Mouse (Mus musculus) urinary bladder, postnatal 25 days (tissue): ENCODE measurements around the gene Pced1b.
"Not testable (repeated sequence)": the region's sequence is repeated elsewhere in the genome, so short reads cannot be mapped to it uniquely, and the experiment has no call there.

ENCODE experiments used
- DNase-seq: peaks from one replicate; pipeline ENCODE4 v3.0.0; 2022; ENCODE audit warnings: low spot score

Pced1b gene

DNA sequence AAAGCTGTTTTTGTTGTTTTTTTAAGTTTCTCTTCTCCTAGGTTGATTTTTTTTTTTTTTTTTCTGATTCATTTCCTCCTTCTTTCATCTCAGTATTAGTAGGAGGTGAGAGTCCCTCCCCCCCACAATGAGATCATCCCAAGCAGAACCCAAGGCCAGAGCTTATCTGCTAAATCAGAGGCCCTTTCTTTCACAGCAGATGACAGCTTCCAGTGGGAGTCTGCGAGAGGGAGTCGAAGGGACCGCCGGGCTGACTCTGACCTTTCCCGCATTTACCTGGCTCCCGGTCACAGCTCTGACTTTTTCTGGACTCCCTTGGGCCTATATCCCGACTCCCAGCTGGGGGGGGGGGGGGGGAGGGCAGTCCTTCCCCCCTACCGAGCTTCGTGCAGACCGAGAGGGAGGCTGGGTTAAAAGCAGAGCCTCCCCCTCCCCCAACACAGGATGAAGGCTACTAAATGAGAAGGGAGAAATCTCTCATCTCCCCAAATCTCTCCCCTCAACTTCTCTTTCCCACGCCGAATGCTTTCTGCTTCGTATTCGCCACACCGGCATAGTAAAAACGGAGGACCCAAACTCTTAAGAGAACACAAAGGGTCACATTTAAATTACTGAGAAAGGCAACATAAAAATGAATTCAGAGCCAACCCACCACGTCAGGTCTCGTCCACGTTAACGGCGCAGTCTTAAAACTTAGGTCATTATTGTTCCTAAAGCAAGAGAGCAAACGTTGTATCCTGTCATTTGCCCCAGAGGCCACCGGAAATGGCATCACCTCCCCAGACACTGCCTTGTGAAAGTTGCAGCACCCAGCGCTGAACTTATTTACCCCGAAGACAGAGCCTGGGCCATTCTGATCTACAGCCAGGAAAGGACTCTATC lies 126.5 kb downstream of the Pced1b start:
- no peak for DNase-seq

DNA sequence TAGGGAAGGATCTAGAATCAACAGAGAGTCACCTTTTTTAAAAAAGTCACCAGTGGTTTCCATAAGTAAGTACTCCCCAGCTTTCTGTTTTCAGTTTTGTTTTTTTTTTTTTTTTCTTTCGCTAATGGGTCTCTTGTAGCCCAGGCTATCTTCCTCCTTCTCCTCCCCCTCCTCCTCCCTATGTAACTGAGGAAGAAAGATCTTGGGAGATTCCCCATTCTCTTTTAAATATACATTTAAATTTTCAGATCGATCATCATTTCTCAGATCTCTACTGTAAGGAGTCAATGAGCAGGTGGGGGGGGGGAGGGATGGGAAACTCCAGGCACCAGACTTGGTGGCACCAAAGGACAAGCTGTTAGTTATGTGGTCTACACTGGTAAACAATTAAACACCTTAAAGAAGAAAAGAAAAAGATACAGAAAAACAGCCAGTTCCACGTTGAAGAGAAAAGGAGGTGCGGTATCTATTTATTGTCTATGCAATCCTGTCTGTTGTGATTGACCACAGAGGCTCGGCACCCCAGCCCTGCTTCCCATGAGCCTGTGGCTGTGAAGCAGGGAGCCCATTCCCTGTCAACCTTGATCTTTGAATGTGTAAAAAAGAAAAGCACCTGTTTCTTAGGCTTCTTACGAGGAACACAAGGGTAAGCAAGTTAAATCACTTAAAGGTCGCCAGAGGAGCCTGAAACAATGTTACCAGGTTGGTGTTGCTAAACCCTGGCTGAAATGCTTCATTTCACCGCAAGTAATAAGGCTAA lies 127.4 kb downstream of the Pced1b start:
- DNase-seq = no peak

DNA sequence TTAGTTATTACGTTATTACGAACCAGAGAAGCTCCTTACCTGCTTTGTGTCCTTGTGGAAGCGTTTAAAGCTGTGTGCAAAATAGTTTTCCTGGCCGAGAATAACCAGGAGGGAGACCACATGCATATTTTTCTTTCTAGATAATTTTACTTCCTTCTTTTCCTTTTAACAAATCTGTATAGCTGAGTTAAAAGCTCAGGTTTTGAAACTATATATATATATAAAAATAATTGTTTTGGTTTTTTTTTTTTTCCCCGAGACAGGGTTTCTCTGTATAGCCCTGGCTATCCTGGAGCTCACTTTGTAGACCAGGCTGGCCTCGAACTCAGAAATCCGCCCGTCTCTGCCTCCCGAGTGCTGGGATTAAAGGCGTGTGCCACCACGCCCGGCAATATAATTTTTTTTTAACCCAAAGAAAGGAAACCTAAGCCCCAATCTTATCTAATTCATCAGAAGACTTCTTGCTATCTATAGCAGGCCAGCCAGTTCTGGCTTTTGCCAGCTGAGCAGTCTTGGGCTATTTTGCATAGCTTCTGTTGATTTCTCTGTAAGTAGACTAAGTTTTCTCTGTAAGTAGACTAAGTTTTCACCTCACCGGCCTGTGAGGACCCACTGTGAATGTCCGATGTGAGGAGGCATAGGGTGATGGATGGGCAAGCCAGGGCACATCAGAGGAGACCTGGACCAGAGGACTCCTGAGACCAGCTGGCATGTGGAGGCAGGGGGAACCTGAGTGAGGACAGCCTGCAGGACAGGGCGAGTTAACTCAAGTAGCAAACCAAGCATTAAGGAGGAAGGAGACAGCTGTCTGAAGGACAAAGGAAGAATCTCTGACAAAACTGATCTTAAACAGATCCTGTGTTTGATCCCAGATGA lies 128.2 kb downstream of the Pced1b start:
- DNase-seq = no peak

DNA sequence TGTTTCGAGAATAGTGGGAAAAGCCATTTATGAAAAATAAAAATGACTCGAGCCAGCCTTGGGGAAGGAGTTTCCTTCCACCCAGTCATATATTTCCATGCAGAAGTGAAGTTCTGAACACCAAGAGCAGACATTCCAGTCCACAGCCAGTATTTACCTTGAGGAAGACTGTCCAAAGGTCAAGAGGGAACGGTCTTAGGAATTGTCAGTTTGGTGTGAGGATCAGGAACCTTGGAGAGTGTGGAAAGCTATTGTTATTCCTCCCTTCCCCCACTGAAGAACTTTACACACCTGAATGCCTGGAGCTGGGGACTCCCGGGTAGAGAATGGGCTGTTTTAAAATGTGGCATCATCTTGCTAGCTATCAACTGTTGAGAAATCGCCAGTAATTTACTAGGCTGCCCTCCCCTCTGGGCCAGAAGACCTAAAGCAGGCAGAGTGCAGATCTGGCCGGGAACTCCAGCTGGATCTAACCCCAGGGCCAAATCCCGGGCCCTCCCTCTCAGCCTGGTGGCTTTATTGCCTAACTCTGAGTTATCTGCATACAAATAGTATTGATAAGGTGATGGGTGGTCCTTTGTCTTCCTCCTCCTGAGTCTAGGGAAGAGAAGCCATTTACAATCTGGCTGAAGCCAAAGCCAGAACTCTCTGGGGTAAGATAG lies 129.3 kb downstream of the Pced1b start:
- DNase-seq = no peak

DNA sequence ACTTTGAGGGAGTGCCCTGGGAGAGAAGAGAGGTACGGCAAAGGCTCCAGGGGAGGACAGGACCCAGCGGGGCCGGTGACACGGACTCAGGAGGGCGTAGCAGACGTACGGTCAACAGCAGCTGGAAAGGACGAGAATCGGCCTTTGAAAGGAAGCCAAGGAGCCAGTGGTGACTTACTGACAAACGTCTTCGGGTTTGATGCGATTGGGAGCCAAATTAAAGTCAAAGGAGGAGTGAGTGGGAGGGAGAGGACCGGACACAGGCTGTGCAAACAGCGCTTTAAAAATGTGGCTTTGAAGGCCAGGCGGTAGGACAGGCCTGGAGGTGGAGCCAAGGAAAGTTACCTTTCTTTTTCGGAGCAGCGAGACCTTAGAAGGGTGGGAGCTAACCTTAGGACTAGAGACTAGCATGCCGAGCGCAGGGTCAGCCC lies 129.9 kb downstream of the Pced1b start:
- DNase-seq = no peak

DNA sequence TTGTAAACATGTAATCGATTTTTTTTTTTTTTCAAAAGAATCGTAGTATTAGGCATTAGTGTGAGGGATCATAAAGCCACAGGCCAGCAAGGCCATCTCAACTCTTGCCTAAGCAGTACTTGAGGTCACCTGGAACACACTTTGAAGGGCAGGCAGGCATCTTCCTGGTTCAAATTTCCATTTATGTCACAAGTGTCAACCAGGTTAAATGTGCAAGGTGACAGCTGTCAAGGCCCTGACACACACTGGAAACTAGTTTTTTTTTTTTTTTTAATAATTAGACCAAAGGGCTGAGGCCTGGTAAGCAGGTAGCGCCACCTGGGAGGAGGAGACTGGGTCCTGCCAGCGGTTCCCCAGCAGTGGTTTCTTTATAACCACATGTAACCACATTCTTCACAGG lies 131.2 kb downstream of the Pced1b start:
- no peak for DNase-seq

DNA sequence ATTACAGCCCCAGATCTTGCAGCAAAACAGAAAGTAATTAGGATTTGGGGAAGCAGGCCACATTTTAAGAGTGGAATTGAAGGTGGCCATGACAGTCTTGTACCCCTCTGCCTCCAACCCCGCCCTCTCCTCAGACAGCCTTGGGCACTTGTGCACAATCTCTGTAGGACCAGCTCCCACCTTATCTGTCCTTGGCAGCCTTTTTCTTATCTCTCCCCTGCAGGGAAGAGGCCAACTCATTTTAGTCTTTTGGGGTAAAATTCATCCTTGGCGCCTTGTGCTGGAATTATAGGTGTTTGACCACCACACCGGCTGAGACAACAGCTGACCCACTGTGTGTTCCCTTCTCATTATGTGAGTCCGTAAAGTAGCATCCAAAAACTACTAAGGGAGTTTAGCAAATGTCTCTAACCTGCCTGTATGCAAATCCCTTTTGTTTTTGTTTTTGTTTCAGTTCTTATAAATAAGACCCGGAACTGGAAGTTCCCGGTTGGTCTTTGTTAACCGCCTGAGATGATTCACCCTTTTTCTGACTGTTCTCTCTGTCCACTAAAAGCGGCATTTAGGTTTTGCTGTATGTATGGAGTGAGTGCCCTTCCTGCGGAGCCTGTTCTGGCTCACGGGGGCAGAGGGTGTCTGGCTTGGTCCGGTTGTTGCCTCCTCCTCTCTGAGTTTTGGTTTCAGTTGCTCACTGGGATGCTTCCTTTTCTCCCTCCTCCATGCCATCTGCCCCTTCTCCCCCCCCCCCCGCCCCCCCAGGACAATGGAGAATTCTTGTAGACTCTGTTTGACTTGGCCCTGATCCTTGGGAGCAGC lies 132.8 kb downstream of the Pced1b start:
- no peak for DNase-seq

DNA sequence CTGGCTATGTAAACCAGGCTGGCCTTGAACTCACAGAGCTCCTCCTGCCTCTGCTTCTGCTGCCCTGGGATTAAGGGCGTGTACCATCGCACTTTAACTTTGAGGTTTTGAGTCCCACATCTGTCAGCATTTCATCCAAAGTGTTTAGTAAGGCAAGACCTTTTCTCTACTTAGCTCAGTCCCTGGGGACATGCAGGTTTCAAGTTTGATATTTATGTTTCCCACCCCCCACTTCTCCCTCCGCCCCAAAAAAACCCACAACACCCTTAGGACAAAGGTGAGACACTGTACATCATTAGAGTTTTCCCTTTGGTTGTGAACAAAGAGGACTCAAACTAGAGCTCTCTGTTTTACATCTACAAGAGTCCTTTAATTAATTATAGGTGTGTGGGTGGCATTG lies 135.7 kb downstream of the Pced1b start:
- DNase-seq = no peak

DNA sequence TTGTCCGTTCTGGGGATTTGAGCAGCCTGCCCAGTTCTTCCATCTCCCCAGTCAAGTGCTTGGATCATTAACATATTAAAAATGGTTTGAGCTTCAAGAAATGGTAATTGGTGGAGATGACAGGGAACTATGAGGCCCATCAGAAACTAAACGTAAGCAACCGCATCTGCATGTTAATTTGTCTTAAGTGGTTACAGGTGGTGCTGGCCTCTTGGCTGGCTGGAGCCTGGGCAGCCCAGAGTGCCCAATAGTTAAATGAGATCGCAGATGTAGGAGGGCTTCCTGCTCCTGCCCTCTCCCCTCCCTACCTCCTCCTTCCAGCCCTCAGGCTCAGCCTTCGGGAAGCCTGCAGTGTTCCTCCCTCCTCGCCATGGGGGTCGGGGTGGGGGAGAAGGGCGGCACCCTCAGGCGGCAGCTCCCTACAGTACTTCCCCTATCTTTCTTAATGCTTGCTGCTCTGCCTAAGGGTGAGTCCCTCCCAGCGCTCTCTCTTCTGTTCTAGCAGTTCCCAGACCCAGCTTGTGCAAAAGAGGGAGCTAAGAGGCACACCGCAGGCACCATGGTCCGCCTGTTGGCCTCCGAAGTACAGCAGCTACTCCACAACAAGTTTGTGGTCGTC lies 136.7 kb downstream of the Pced1b start:
- DNase-seq = no peak

DNA sequence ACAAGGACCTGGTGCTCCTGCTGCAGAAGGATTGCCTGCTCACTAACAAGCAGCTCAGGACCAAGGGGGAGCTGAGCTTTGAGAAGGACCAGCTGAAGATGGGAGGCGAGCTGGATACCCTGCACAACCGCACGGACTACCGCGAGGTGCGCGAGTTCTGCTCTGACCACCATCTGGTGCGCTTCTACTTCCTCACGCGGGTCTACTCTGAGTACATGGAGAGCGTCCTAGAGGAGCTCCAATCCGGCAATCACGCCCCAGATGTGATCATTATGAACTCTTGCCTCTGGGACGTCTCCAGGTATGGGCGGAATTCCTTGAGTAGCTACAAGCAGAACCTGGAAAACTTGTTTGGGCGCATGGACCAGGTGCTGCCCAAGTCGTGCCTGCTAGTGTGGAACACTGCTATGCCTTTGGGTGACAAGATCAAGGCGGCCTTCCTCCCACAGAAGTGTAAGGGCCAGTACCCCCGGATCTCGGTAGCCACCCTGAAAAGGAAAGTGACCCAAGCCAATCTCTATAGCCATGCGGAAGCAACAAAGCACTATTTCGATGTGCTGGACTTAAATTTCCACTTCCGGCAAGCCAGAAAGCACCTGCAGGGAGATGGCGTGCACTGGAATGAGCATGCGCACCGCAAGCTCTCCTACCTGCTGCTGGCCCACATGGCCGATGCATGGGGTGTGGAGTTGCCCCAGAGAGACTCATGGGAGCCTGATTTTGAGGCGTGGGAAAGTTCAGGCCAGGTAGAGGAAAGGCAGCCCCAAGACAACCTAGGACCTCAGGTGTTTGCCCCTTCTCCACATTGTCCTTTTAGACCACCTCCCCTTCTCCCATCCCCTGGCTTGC lies 137.5 kb downstream of the Pced1b start:
- DNase-seq = no peak

DNA sequence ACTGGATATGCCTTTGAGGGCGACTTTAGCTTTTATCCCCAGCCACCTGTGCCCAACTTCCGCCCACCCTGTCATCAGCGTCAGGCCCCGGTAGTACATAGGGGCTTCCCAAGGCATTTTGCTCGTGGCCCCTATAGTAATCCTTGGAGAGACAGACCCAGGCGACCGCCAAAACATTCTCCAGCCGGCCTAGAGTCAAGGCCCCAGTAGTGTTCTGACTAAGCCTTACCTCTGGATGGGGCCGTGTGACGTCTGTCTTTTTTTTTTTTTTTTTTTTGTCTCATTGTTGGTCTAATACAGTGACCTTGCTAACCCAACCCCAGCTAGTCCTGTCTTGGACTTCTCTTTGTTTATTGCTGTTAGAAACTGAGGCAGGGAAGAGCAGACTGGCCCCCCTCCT lies 138.3 kb downstream of the Pced1b start:
- not testable (repeated sequence) for DNase-seq

DNA sequence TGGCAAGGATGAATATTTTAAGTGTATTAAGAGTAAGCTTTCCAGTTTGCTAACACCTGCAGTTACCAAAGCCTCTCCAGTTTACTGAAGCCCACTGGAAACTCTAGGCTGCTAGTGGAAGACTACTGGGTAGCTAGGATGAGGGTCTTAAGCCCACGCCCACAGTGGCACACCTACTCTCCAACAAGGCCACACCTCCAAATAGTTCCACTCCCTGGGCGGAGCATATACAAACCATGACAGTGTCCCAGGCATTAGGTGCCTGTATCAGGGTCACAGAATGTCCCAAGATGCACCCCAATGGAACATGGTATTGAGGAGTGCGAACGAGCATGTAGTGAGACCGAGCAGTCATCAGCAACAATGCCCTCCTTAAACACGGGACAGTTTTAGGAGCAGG lies 140.9 kb downstream of the Pced1b start:
- no peak for DNase-seq

DNA sequence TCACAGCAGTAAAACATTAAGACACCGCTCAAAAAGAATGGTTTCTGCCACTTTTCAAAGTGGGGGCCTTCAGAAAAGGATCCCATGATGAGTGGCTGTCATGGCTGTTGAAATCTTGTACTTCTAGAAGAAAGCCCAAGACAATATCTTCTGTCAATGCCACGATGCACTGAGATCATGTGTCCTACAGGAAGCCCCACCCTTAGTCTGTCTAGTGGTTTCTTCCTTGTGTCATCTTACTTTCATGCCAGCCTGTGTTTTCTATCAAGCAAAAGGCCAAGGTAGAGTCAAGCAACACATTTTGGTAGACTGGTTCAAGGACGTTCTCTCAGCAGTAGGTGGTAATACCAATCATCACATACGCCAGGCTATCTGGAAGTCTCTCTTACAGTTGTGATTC lies 142.7 kb downstream of the Pced1b start:
- DNase-seq = no peak

DNA sequence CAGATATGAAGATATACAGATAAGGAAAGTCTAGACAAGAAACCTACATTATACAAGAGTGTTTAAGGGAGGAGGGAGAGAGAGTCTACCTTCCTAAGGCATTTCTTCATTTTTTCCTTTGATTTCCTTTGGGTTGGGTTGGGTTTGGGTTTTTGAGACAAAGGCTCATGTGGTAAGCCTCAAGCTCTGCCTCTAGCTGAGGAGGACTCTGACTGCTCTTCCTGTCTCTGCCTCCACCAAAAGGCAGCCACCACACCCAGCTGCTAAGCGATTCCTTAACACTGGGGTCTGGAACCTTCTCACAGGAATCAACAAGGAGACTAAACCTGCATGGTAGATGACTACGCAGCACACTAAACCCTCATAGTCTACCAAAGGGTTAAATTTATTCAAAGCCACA lies 143.9 kb downstream of the Pced1b start:
- DNase-seq = no peak

DNA sequence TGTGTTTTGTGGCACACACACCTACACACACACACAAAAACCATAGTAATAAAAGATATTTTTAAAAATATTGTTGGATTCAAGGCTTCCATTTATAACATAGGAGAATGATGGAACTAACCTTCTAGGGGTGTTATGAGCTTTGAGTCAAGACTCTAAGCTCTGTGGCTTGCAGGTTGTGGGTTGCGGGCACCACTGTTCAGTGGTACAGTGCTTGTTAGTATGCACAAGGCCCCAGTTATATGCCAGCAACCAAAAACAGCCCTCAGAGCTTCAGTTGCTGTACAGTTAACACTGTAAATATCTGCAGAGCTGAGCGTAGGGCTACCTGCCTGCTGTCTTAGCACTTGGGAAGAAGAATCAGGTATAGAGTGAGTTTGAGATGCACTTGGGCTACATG lies 144.5 kb downstream of the Pced1b start:
- no peak for DNase-seq

DNA sequence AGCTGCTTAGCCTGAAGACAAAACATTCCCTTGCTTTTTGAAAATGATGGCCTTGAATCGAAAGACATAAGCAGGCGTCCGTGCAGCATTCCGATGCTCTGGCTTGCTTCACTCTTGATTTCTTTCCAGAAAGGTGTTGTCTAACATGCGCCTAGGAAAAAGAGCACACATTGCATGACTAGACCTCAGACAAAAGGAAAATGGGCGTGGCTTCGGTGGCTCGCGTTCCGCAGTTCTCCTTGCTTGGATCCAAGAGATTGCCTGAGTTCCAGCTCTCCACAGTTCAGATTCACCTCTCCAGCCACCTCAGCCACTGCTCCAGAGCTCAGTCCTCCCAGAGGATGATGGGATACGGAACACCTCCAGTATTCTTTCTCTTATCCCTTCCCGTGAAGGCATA lies 147.7 kb downstream of the Pced1b start:
- no peak for DNase-seq

DNA sequence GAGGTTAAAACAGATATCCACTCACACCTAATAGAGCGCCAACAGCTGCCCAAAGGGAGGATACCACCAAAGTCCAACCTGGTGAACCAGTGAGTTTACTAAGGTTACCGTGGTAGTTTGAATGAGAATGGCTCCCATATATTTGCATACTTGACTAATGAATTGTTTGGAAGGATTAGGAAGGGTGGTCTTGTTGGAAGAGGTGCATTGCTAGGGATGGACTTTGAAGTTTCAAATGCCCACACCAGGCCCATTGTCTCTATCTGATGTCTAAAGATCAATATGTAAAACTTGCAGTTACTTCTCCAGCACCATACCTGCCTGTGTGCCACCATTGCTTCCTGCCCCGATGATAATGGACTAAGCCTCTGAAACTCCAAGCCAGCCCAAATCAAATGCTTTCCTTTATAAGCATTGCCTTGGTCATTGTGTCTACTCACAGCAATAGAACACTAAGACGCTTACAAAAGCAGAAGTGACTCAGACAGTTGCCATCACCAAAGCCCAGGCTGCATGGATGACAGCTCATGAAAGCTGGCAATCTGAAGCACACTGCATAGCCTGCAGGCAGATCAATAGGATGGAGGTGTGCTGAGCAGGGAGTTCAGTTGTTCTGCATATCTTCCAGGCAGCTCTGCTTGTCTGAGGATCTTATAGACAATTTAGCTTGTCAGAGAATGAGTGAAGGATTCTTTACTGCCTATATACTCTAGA lies 149.8 kb downstream of the Pced1b start:
- no peak for DNase-seq

DNA sequence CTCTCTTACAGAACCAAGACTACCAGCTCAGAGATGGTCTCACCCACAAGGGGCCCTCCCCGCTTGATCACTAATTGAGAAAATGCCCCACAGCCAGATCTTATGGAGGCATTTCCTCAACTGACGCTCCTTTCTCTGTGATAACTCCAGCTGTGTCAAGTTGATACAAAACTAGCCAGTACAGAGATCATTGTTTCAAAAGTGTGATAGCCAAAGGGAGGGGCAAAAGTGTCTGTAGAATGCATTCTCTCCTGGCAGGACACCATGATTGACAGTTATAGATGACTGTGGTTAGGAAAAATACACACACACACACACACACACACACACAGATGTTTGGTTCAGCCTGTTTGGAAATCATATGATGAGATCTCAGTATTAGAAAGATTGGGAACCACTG lies 150.9 kb downstream of the Pced1b start:
- no peak for DNase-seq

DNA sequence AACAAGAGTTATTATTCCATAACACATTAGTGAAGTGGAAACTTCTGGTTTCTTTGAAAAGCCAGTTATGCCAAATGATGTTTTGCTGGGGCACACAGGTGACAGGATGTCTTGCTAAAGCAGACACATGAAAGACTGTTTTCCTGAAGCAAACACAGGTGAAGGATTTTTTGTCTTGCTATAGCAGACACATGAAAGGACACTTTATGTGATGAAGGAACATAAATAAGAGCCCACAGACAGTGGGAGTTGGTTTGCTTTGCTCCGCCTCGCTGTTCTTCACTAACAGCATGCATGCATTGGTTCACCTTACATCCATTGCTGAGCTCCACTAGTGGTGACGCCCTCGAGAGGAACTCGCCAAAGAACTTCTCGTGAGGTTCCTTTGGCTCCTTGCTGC lies 154.0 kb downstream of the Pced1b start:
- no peak for DNase-seq
